Mouse (Mus musculus): ENCODE measurements at regions not wholly inside any gene's neighbourhood (a gene's known extent, or its start where the extent isn't known, plus 50 kb on each side); places are given as distances from the start of the nearest gene placed in this dataset.
A peak's percentile ranks its signal among the peaks of the same experiment; 100 is the strongest.

GRCm38 (mm10) chr3:15243584-15243983 lies 88.5 kb downstream of the Gm9733 start:
- H3K4me3 ChIP-seq (ENCODE audit: low read depth, low read length) = no peak overlapping the region
- no peaks in the 10 kb centered on the region for H3K4me1 ChIP-seq (ENCODE audit: control insufficient read depth, insufficient read depth, low read length)
- H3K9ac ChIP-seq (replicated peaks; ENCODE audit: low read length) = no peak overlapping the region
- no peaks in the 10 kb centered on the region for H3K9me3 ChIP-seq (replicated peaks; ENCODE audit: control insufficient read depth, low read length)
- no peaks in the 10 kb centered on the region for H3K36me3 ChIP-seq (replicated peaks; ENCODE audit: control insufficient read depth, insufficient read depth, low read depth, low read length)
- no peak overlapping the region for H3K27ac ChIP-seq (replicated peaks; ENCODE audit: low read depth, low read length)
- no peak for ATAC-seq (replicated peaks; ENCODE audit: insufficient number of reproducible peaks, low FRiP score, low TSS enrichment, low read depth)
- DNase-seq (ENCODE audit: low spot score) = no peak
- no peak overlapping the region for H3K4me2 ChIP-seq (ENCODE audit: low read depth, low read length)
- WGBS = 71% methylated on average over 5 of the region's 5 CpGs
- no peaks in the 10 kb centered on the region for H3K27me3 ChIP-seq (ENCODE audit: control insufficient read depth, insufficient read depth, low read length)

GRCm38 (mm10) chr3:15244999-15245398 lies 87.1 kb downstream of the Gm9733 start:
- Histone ChIP-seq H3K9ac (replicated peaks; ENCODE audit: low read length) (no peak overlapping the region), H3K27me3 (ENCODE audit: control insufficient read depth, insufficient read depth, low read length) (no peaks in the 10 kb centered on the region), H3K36me3 (replicated peaks; ENCODE audit: control insufficient read depth, insufficient read depth, low read depth, low read length) (no peaks in the 10 kb centered on the region), H3K9me3 (replicated peaks; ENCODE audit: control insufficient read depth, low read length) (no peaks in the 10 kb centered on the region), H3K4me1 (ENCODE audit: control insufficient read depth, insufficient read depth, low read length) (no peaks in the 10 kb centered on the region), H3K4me3 (ENCODE audit: low read depth, low read length) (no peak overlapping the region), H3K4me2 (ENCODE audit: low read depth, low read length) (no peak overlapping the region), H3K27ac (replicated peaks; ENCODE audit: low read depth, low read length) (no peak overlapping the region)
- peak; percentile 76 for DNase-seq (ENCODE audit: low spot score)
- 26% methylated on average over 6 of the region's 6 CpGs for WGBS
- ATAC-seq (replicated peaks; ENCODE audit: insufficient number of reproducible peaks, low FRiP score, low TSS enrichment, low read depth) = no peak
